Mouse (Mus musculus) CH12.LX (cell line): ENCODE data around the gene Gm10392. TPM values are rescaled to one million over a fixed set of nuclear protein-coding genes. Genes with fewer than 3 reads are reported as not detected.

Experiments used
- DNase-seq: peaks from one replicate; pipeline ENCODE4 v3.0.0-alpha.2; 2013; ENCODE audit errors: extremely low read depth
- H3K27ac ChIP-seq: 2 replicates; pipeline ENCODE4 v1.5.1; 2012; ENCODE audit warnings: low read depth, mild to moderate bottlenecking, control low read depth, moderate library complexity; ENCODE audit not compliant: insufficient read depth
- H3K27me3 ChIP-seq: replicated peaks from 2 replicates; pipeline ENCODE3; 2012; ENCODE audit warnings: inconsistent platforms
- H3K36me3 ChIP-seq, 2 experiments: replicated peaks in 1 of 2; 2 replicates each; pipeline versions ENCODE3 to v1.6.1; 2012; ENCODE audit warnings: inconsistent platforms in 1 of 2, low read length in 1 of 2, mild to moderate bottlenecking in 1 of 2, mixed read lengths in 1 of 2, moderate library complexity in 1 of 2; ENCODE audit not compliant: control insufficient read depth in 1 of 2, insufficient read depth in 1 of 2
- H3K4me1 ChIP-seq, 2 experiments: 2 replicates each; pipeline ENCODE4 v1.6.1; 2012; ENCODE audit warnings: inconsistent platforms in 1 of 2, moderate library complexity in 1 of 2; ENCODE audit not compliant: insufficient read depth in 2 of 2, control insufficient read depth in 1 of 2
- H3K4me2 ChIP-seq: 2 replicates; pipeline ENCODE4 v1.6.1; 2012; ENCODE audit warnings: low read depth, mild to moderate bottlenecking, control low read depth; ENCODE audit not compliant: poor library complexity, insufficient read depth, severe bottlenecking
- H3K4me3 ChIP-seq, 3 experiments: fragments of 150-350 bp in 1 of 3; sonication (generic) in 1 of 3; replicated peaks in 1 of 3; 2 replicates each; pipeline versions ENCODE3 to v1.5.1; 2011 to 2012; ENCODE audit warnings: low read depth in 2 of 3, low read length in 2 of 3, mild to moderate bottlenecking in 2 of 3, moderate library complexity in 2 of 3, control low read depth in 1 of 3, improper control_type of control experiment in 1 of 3, inconsistent platforms in 1 of 3, mixed read lengths in 1 of 3; ENCODE audit not compliant: poor library complexity in 1 of 3
- H3K79me2 ChIP-seq: replicated peaks from 2 replicates; pipeline ENCODE4 v1.6.1; 2012; ENCODE audit warnings: mild to moderate bottlenecking, moderate library complexity; ENCODE audit not compliant: control insufficient read depth, poor library complexity, insufficient read depth, severe bottlenecking; ENCODE audit errors: extremely low read depth
- H3K9ac ChIP-seq: 2 replicates; pipeline ENCODE4 v1.6.1; 2012; ENCODE audit warnings: low read depth, mild to moderate bottlenecking, control low read depth, moderate library complexity; ENCODE audit not compliant: insufficient read depth
- H3K9me3 ChIP-seq: replicated peaks from 2 replicates; pipeline ENCODE3; 2012; ENCODE audit warnings: low read length, inconsistent platforms, mixed read lengths
- JUND ChIP-seq: conservative IDR thresholded peaks from 2 replicates; pipeline ENCODE4 v1.6.1; 2011; ENCODE audit warnings: low read depth, low read length, improper control_type of control experiment
- MAX ChIP-seq: IDR thresholded peaks from 2 replicates; pipeline ENCODE4 v1.6.1; 2011; ENCODE audit warnings: low read length, improper control_type of control experiment
- MXI1 ChIP-seq: IDR thresholded peaks from 2 replicates; pipeline ENCODE4 v1.6.1; 2011; ENCODE audit warnings: mild to moderate bottlenecking, low read depth, low read length, improper control_type of control experiment
- PAX5 ChIP-seq: IDR thresholded peaks from 2 replicates; pipeline ENCODE4 v1.6.1; 2012; ENCODE audit warnings: low read length, inconsistent platforms, mixed read lengths
- RAD21 ChIP-seq: IDR thresholded peaks from 2 replicates; pipeline ENCODE4 v1.6.1; 2011; ENCODE audit warnings: low read depth, mild to moderate bottlenecking, low read length, improper control_type of control experiment, moderate library complexity
- ZNF384 ChIP-seq: IDR thresholded peaks from 2 replicates; pipeline ENCODE4 v1.6.1; 2012; ENCODE audit warnings: low read depth, low read length, improper control_type of control experiment, inconsistent platforms
- dilution Hi-C: fragments of 300-500 bp; cut with MboI; formaldehyde crosslinking; loops from 2 replicates; pipeline ENCODE4 v1.14.3; 2020; ENCODE audit warnings: low sequenced_read_pairs; ENCODE audit not compliant: extremely low pct_unique_long_range_greater_than_20kb, extremely low pct_ligation_motif_present
- in situ Hi-C: fragments of 300-500 bp; cut with MboI; formaldehyde crosslinking; loops from 3 replicates; pipeline ENCODE4 v1.14.3; 2019; ENCODE audit warnings: low sequenced_read_pairs, low pct_ligation_motif_present, low pct_unique_long_range_greater_than_20kb, mixed read lengths
- polyA plus RNA-seq: library from polyadenylated mRNA; unstranded; fragments of >175 nt; gene quantifications from 2 replicates; pipeline ENCODE4 v1.2.1, GENCODE M21; 2012; ENCODE audit warnings: low read depth; ENCODE audit not compliant: insufficient read length
- total RNA-seq, 2 experiments: library from RNA; depleted of rRNA; stranded (reverse); fragments of 300-350 nt in 1 of 2; fragments of >200 nt in 1 of 2; gene quantifications; 2 replicates each; pipeline ENCODE4 v1.2.3; 2012 to 2014

Gene Gm10392
- total and polyA plus RNA-seq, 3 experiments: 0.13 to 0.17 TPM; not detected in 1

- H3K27me3 ChIP-seq: no peaks in the 10 kb centered on the region
- dilution Hi-C loops (no loop called here), in situ Hi-C loops (no loop called here)
- no peaks in the 10 kb centered on the region for H3K36me3 ChIP-seq
- no peaks in the 10 kb centered on the region for H3K79me2 ChIP-seq
- peak; percentile 77 for TF ChIP-seq ZNF384
- TF ChIP-seq MXI1: no peak
- TF ChIP-seq PAX5: no peak
- TF ChIP-seq MAX: no peak
- H3K9me3 ChIP-seq: no peaks in the 10 kb centered on the region
- H3K4me1 ChIP-seq: peaks cover 18 to 51% of the 10 kb centered on the region in 2 experiments
- no peak overlapping the region for H3K4me3 ChIP-seq
- H3K4me2 ChIP-seq: 0 out of 2 replicates have a peak overlapping the region, but pooled peaks have one; percentile 16
- no peak overlapping the region for H3K27ac ChIP-seq
- H3K9ac ChIP-seq: no peak overlapping the region
- DNase-seq: peak; percentile 64
Measured at GRCm38 (mm10) chr11:77520601-77521529, 1.9 kb upstream of the Gm10392 start.

DNA sequence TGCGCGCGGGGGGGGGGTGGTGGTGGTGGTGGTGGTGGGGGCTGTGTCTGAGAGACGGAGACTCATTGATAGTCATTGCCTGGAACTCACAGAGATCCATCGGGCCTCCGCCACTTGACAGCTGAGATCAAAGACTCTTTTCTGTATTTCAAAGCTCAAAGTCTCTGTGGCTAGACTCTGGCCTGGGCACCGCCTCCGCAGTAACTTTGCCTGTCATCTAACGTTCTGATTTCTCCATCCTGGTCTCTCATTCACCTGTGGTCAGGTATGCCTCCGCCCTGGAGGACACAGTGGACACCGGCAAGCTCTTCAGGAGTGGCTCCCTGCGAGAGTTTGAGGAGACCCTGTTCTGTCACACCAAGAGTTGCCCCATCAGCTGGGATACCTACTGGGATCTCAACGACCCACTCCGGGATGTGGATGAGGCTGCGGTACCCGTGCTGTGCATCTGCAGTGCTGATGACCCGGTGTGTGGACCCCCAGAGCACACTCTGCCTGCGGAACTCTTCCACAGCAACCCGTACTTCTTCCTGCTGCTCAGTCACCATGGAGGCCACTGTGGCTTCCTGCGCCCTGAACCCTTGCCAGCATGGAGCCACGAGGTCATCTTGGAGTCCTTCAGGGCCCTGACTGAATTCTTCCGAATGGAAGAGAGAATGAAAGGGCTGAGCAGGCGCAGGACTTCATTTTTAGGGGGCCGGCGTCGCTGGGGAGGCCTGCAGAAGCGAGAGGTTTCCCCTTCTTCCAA, 773 bp downstream of the Gm10392 start:
- no peak for TF ChIP-seq JUND
- Histone ChIP-seq H3K4me2 (no peak overlapping the region), H3K27me3 (no peaks in the 10 kb centered on the region), H3K4me3 (no peak overlapping the region), H3K9me3 (peaks cover 12% of the 10 kb centered on the region), H3K4me1 (peaks cover 23 to 59% of the 10 kb centered on the region in 2 experiments), H3K9ac (no peak overlapping the region), H3K36me3 (peaks cover 0 to 10% of the 10 kb centered on the region in 2 experiments), H3K27ac (no peak overlapping the region), H3K79me2 (no peaks in the 10 kb centered on the region)
- no peak for DNase-seq
- in situ Hi-C loops: loop anchor here (10.0 kb wide), 1 partner anchor 277 kb away; no protein-coding TSS in a partner anchor
- dilution Hi-C loops: no loop called here

- H3K9me3 ChIP-seq: peaks cover 12% of the 10 kb centered on the region
- H3K9ac ChIP-seq: no peak overlapping the region
- no peak overlapping the region for H3K27ac ChIP-seq
- peaks cover 26 to 68% of the 10 kb centered on the region in 2 experiments for H3K4me1 ChIP-seq
- H3K79me2 ChIP-seq: no peaks in the 10 kb centered on the region
- H3K27me3 ChIP-seq: no peaks in the 10 kb centered on the region
- dilution Hi-C loops: no loop called here
- peaks cover 0 to 10% of the 10 kb centered on the region in 2 experiments for H3K36me3 ChIP-seq
- H3K4me2 ChIP-seq: no peak overlapping the region
- in situ Hi-C loops: loop anchor here (10.0 kb wide), 1 partner anchor 278 kb away; no protein-coding TSS in a partner anchor
- DNase-seq: no peak
- no peak overlapping the region for H3K4me3 ChIP-seq
- TF ChIP-seq RAD21: no peak
- peak; percentile 47; the same call in 1 of the 2 replicates for TF ChIP-seq ZNF384
- TF ChIP-seq, all 38 proteins: peak for 1
Measured at GRCm38 (mm10) chr11:77516553-77517425, 2.2 kb downstream of the Gm10392 start.
